Mouse (Mus musculus): ENCODE data around the gene Gm20388. TPM values are rescaled to one million over a fixed set of nuclear protein-coding genes. Genes with fewer than 3 reads are reported as not detected.

The Gm20388 gene
- polyA plus RNA-seq, 2 experiments: 8.5 TPM; not detected in 1

DNA sequence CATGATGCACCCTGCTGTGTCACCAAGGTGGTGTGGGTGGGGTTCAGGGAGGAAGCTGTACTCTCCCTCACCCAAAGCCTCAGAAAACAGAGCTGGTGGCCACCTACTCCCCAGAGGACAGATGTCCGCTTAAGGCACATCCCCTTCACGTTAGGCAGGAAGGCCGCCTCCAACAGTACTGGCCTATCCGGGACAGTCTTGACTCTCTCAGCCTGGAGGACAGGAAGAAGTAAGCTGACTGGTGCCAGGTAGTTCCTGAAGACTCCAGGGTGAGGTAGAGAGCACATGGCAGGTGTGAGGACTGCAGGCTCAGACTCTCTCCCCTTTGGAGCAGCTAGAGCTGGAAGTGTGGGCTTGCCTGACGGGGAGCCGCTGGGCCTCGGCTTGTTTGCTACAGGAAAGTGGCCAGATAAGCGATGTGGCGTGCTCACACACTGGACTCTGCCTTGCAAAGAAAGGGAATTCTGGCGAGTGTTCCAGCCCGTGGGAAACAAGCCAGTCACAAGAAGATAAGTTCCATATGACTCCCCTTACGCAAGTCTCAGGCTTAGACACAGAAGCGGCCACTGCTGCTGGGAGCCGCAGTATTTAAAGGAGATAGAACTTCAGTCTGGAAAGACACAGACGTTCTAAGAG lies 3791.4 kb downstream of the Gm20388 start:
- WGBS (ENCODE audit: insufficient replicate concordance): 54% methylated on average over 15 of the region's 15 CpGs
- ATAC-seq (ENCODE audit: insufficient read depth): no peak; the same call in 1 of the 2 replicates
- no peaks in the 10 kb centered on the region for H3K27me3 ChIP-seq (ENCODE audit: control insufficient read depth, insufficient read depth, low read length)
- H3K4me1 ChIP-seq (replicated peaks; ENCODE audit: control insufficient read depth in 2 of 2, insufficient read depth in 2 of 2, low read length in 1 of 2): peaks cover 0 to 7% of the 10 kb centered on the region in 2 experiments; a peak in 2 of 4 replicates
- TF ChIP-seq EP300 (IDR thresholded peaks at IDR 0.05; ENCODE audit: low read depth): no peak
- TF ChIP-seq CTCF (IDR thresholded peaks at IDR 0.05; ENCODE audit: low read depth): no peak
- H3K9me3 ChIP-seq (ENCODE audit: control insufficient read depth, low read length): no peaks in the 10 kb centered on the region
- no peak overlapping the region for H3K27ac ChIP-seq
- DNase-seq (ENCODE audit: low read depth in 3 of 3, low spot score in 3 of 3): no peak
- H3K9ac ChIP-seq (replicated peaks): no peak overlapping the region
- no peak overlapping the region for H3K4me3 ChIP-seq (ENCODE audit: insufficient read depth in 1 of 2, low read depth in 2 of 2, low read length in 2 of 2)
- H3K36me3 ChIP-seq (replicated peaks; ENCODE audit: control insufficient read depth, insufficient read depth, low read depth): no peaks in the 10 kb centered on the region
- no peak overlapping the region for H3K4me2 ChIP-seq (ENCODE audit: low read depth)

DNA sequence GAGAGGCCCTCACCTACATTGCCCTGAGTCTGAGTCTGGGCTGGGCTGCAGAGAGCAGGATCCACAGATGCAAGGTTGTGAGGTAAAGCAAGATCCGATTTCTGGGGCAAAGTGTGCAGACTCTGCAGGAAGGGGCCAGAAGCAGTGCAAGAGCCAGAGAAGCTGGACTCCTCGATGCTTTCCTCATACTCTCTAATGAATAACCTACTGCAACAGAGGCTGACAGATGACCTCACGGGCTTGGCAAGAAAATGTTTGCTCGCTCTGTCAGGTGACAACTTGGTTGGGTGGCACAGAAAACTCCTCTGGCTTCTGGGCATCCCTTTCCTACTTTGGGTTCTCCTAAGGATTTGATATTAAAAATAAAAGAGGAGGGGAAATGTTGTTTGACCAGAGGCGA lies 3794.7 kb downstream of the Gm20388 start:
- Histone ChIP-seq H3K4me1 (replicated peaks; ENCODE audit: control insufficient read depth in 2 of 2, insufficient read depth in 2 of 2, low read length in 1 of 2) (peaks cover 0 to 14% of the 10 kb centered on the region in 2 experiments; a peak in 2 of 4 replicates), H3K27ac (no peak overlapping the region), H3K4me2 (ENCODE audit: low read depth) (no peak overlapping the region), H3K27me3 (ENCODE audit: control insufficient read depth, insufficient read depth, low read length) (no peaks in the 10 kb centered on the region), H3K9ac (replicated peaks) (no peak overlapping the region), H3K4me3 (ENCODE audit: insufficient read depth in 1 of 2, low read depth in 2 of 2, low read length in 2 of 2) (no peak overlapping the region), H3K36me3 (replicated peaks; ENCODE audit: control insufficient read depth, insufficient read depth, low read depth) (no peaks in the 10 kb centered on the region), H3K9me3 (ENCODE audit: control insufficient read depth, low read length) (no peaks in the 10 kb centered on the region)
- no peak for DNase-seq (ENCODE audit: low read depth in 3 of 3, low spot score in 3 of 3)
- TF ChIP-seq EP300 (IDR thresholded peaks at IDR 0.05; ENCODE audit: low read depth) (no peak), CTCF (IDR thresholded peaks at IDR 0.05; ENCODE audit: low read depth) (no peak)
- no peak for ATAC-seq (ENCODE audit: insufficient read depth)
- WGBS (ENCODE audit: insufficient replicate concordance): 53% methylated on average over 5 of the region's 5 CpGs

DNA sequence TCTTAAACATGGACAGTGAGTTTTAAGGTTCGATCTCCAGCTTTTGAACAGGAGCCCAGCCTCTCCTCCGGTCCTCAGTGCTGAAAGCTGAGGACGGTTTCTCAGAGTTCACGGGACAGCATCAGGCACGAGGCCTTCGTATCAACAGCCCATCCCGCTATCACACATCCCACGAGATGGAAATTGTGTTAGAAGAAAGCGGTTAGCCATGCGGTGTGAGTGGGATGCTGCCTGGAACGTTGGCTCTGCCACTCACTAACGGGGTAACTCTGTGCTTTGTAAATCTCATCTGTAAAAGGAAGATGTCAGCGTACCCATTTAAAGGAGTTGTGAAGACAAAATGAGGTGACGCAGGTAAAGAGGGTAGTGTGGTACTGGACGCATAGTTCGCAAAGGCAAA lies 3796.5 kb downstream of the Gm20388 start:
- Histone ChIP-seq H3K9me3 (ENCODE audit: control insufficient read depth, low read length) (no peaks in the 10 kb centered on the region), H3K4me2 (ENCODE audit: low read depth) (no peak overlapping the region), H3K4me3 (ENCODE audit: insufficient read depth in 1 of 2, low read depth in 2 of 2, low read length in 2 of 2) (no peak overlapping the region), H3K9ac (replicated peaks) (no peak overlapping the region), H3K36me3 (replicated peaks; ENCODE audit: control insufficient read depth, insufficient read depth, low read depth) (no peaks in the 10 kb centered on the region), H3K4me1 (replicated peaks; ENCODE audit: control insufficient read depth in 2 of 2, insufficient read depth in 2 of 2, low read length in 1 of 2) (peaks cover 0 to 9% of the 10 kb centered on the region in 2 experiments; a peak in 2 of 4 replicates), H3K27ac (no peak overlapping the region), H3K27me3 (ENCODE audit: control insufficient read depth, insufficient read depth, low read length) (no peaks in the 10 kb centered on the region)
- TF ChIP-seq EP300 (IDR thresholded peaks at IDR 0.05; ENCODE audit: low read depth) (no peak), CTCF (IDR thresholded peaks at IDR 0.05; ENCODE audit: low read depth) (no peak)
- DNase-seq (ENCODE audit: low read depth in 3 of 3, low spot score in 3 of 3) (no peak), ATAC-seq (ENCODE audit: insufficient read depth) (no peak)
- WGBS (ENCODE audit: insufficient replicate concordance): 75% methylated on average over 16 of the region's 16 CpGs

DNA sequence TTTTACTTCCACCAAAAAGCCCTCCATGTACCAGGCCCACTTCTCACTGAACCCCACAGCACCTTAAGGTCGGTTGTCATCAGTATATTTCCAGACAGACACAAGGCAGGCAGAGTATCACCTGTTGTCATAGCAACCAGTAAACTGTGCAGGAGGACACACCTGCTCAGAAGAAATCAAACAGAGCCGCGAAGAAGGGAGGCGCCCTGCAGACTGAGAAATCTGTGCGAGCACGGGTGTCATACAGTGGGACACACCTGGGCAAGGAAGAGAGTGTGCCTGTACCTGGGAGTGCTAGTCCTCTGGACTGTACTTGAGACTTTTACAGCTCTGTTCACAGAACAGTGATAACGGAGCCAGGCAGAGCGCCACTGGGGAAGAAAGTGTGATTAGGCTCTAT lies 3798.1 kb downstream of the Gm20388 start:
- WGBS (ENCODE audit: insufficient replicate concordance): 56% methylated on average over 8 of the region's 8 CpGs
- no peak for TF ChIP-seq EP300 (IDR thresholded peaks at IDR 0.05; ENCODE audit: low read depth)
- no peak for TF ChIP-seq CTCF (IDR thresholded peaks at IDR 0.05; ENCODE audit: low read depth)
- no peak overlapping the region for H3K27ac ChIP-seq
- no peak overlapping the region for H3K4me3 ChIP-seq (ENCODE audit: insufficient read depth in 1 of 2, low read depth in 2 of 2, low read length in 2 of 2)
- H3K36me3 ChIP-seq (replicated peaks; ENCODE audit: control insufficient read depth, insufficient read depth, low read depth): no peaks in the 10 kb centered on the region
- no peaks in the 10 kb centered on the region for H3K9me3 ChIP-seq (ENCODE audit: control insufficient read depth, low read length)
- no peak for DNase-seq (ENCODE audit: low read depth in 3 of 3, low spot score in 3 of 3)
- H3K4me2 ChIP-seq (ENCODE audit: low read depth): no peak overlapping the region
- H3K27me3 ChIP-seq (ENCODE audit: control insufficient read depth, insufficient read depth, low read length): no peaks in the 10 kb centered on the region
- peaks cover 0 to 9% of the 10 kb centered on the region in 2 experiments; a peak in 2 of 4 replicates for H3K4me1 ChIP-seq (replicated peaks; ENCODE audit: control insufficient read depth in 2 of 2, insufficient read depth in 2 of 2, low read length in 1 of 2)
- no peak for ATAC-seq (ENCODE audit: insufficient read depth)
- no peak overlapping the region for H3K9ac ChIP-seq (replicated peaks)

DNA sequence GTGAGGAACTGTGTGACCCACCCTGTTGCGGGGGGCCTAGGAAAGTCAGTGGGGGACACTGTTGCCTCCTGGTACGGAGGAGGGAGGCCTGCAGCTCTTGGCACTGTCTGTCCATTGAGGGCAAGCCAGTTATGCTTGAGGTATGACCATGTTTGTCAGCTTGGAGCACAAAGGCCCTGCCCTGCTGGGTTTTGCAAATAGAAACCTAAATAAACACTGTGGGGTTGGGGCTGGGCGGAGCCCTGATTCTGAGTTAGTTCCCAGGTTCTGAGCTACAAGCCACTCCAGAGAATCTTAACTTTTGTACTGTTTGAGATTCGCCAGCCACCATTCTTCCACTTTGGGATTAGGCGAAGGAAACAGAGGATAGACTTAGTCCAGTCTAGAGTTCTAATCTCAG lies 3799.7 kb downstream of the Gm20388 start:
- Histone ChIP-seq H3K9ac (replicated peaks) (no peak overlapping the region), H3K4me3 (ENCODE audit: insufficient read depth in 1 of 2, low read depth in 2 of 2, low read length in 2 of 2) (no peak overlapping the region), H3K27ac (no peak overlapping the region), H3K4me1 (replicated peaks; ENCODE audit: control insufficient read depth in 2 of 2, insufficient read depth in 2 of 2, low read length in 1 of 2) (peaks cover 0 to 9% of the 10 kb centered on the region in 2 experiments; a peak in 2 of 4 replicates), H3K9me3 (ENCODE audit: control insufficient read depth, low read length) (no peaks in the 10 kb centered on the region), H3K36me3 (replicated peaks; ENCODE audit: control insufficient read depth, insufficient read depth, low read depth) (no peaks in the 10 kb centered on the region), H3K4me2 (ENCODE audit: low read depth) (no peak overlapping the region), H3K27me3 (ENCODE audit: control insufficient read depth, insufficient read depth, low read length) (no peaks in the 10 kb centered on the region)
- no peak for DNase-seq (ENCODE audit: low read depth in 3 of 3, low spot score in 3 of 3)
- WGBS (ENCODE audit: insufficient replicate concordance): 53% methylated on average over 5 of the region's 5 CpGs
- TF ChIP-seq EP300 (IDR thresholded peaks at IDR 0.05; ENCODE audit: low read depth) (no peak), CTCF (IDR thresholded peaks at IDR 0.05; ENCODE audit: low read depth) (no peak)
- no peak for ATAC-seq (ENCODE audit: insufficient read depth)

All from liver, embryonic 14.5 days (tissue).